Mouse (Mus musculus) megakaryocyte progenitor cell, adult 5-6 weeks (primary cell): Measurements from ENCODE around the gene 2900011O08Rik. TPM values are rescaled to one million over a fixed set of nuclear protein-coding genes. Genes with fewer than 3 reads are reported as not detected.
A peak's percentile ranks its signal among the peaks of the same experiment; 100 is the strongest.

Experiments
- ATAC-seq: replicated peaks from 2 replicates; pipeline ENCODE4 v1.8.0; 2016; ENCODE audit warnings: mild to moderate bottlenecking, moderate TSS enrichment, inconsistent platforms; ENCODE audit not compliant: poor library complexity
- total RNA-seq, 2 experiments: library from RNA; stranded (forward) in 1 of 2; stranded (reverse) in 1 of 2; fragments of 157-497, 149-512 nt in 1 of 2; fragments of 200-1000 nt in 1 of 2; gene quantifications; 2 replicates each; pipeline versions ENCODE4 v1.2.3 to v1.2.4; 2015 to 2017

Gene 2900011O08Rik
- total RNA-seq, 2 experiments from 2014 or later: 0.12 TPM; not detected in 1

DNA sequence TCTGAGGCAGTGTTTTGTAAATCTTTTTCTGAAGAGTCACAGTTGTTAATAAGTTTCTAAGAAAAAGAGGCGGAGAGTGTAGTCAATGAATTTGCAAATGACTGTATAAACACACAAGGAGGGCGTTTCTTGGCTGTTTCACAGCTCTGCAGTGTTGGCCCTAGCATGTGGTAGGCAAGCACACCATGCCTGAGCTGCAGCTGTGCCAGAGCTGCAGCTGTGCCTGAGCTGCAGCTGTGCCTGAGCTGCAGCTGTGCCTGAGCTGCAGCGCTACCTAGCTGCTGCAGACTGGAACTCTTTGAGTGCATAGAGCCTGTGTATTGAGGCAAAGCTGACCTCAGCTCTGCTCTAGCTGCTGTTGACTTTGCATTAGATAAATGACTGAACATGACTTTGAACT lies 17.8 kb downstream of the 2900011O08Rik start:
- peak; percentile 75 for ATAC-seq

DNA sequence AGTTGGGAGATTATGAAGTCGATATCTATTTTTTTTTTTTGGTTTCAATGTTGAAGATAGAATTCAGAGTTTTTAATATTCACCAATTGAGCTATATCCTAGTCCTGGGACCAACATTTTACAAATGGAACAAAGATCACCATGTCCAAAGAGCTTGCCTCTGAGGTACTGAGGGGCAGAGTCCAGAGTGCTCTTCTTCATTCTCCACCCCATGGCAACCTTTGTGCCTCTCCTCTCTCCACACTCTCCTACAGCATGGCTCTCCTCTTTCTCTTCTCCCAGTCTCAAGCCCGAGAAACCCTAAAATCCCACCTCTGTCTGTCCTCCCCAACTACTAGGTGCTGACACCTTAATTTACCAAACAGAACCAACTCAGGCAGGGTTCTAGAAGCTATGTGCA lies 18.3 kb downstream of the 2900011O08Rik start:
- no peak for ATAC-seq

DNA sequence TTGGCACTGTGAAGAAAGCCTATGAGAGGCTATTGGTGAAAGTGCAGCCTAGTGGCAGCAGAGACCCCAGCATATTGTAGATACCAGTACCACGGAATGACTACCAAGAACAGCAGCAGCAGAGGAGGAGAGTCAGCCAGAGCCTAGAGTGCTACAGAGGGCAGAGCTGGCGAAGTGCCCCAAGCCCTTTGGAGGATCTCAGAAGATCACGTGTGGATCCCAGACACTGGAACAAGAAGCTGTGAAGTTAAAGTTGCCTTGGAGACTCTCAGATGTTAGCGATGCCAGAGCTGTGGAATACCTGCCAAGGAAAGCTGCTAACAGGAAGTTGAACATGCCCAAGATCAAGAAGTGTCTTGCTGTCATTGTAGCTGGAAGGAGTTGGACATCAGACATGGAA lies 18.9 kb downstream of the 2900011O08Rik start:
- no peak for ATAC-seq

DNA sequence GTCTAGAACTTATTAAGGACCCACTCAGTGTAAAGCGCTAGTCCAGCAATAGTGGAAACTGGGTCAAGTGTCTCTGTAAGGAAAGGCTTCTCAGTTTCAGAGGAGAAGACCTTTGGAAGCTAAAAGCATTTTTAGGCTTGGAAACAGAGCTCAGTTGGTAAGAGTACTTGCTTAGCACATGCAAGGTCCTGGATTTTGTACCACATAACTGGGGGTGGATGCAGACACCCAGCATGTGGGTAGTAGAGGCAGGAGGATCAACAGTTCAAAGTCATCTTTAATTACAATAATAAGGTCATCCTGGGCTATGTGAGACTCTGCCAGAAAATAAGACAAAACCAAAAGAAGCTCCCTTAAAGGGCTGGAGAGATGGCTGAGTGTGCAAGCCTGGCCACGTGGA lies 21.7 kb downstream of the 2900011O08Rik start:
- no peak for ATAC-seq

DNA sequence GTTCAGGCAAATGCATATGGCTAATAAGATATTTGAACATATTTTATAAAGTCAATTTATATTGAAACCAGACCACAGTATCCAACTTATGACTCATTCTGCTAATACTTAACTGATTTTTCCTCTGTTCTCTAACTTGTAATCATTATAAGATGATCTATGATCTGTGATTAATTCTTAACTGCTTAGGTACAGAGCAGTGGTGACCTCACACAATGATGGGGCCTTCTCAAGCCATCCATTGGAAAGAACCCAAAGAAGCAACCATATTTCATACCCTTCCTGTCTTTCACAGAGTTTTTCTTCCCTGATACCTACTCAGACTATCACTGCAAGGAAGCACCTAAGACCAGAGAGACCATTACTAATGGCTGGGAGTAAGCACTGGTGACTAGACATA lies 22.3 kb downstream of the 2900011O08Rik start:
- no peak for ATAC-seq

DNA sequence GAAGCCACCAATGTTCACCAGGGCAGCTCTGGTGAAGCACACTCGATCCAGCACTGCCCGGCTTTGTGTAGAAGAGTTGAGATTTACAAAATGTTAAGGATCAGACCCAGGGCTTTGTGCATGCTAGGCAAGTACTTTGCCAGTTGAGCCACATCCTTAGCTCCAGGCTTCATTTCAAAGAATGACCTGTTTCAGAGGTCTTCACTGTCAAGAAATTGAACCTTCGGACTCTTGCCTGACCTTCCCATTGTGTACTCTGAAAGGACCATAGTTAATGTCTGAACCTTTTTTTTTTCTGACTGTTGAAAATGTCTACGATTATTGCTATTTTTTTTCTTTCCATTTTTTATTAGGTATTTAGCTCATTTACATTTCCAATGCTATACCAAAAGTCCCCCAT lies 23.6 kb downstream of the 2900011O08Rik start:
- no peak for ATAC-seq

DNA sequence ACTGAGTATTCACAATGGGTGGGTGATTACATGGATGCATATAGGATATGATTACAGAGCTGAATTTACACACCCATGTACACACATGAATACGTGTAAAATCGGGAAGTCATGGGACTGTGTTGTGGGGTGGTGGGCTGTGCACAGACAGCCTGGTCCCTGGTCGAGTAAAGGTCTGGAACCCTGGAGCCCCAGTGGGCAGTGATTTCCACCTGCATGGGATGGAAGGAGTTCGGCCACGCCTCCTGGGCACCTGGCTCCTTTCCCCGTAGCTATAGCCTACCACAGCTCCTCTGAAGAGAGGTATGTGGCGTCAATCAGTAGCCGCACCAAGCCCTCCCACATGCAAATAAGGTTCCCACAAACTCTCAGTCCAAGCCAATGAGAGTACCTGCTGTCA lies 30.9 kb downstream of the 2900011O08Rik start:
- no peak for ATAC-seq

DNA sequence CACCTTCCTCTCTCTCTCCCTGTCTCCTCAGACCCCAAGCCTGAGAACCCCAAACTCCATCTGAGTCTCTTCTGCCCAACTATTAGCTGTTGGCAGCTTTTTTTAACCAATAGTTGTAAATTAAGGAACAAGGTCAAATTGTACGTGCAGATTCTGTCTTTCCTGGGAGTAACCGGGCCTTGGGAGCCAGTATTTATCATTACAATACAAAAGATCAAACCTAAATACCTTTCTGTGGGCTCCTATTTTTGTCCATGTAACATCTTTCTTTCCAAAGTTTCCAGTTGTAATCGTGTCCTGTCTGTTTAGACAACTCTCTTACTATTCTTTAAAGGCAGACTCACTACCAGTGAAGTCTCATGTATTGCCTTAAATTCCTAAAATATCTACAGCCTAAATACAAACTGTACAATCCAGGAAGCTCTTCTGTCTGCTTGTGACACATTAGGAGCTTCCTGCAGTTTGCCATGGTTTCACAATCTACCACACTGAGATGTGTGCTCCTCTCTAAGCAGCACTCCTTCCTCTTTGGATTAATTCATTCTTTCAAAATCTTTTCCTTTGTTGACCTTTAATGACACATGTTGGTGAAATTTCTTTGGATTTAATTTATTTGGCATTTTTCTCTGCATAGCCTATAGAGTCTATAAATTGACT lies 34.9 kb downstream of the 2900011O08Rik start:
- ATAC-seq: peak; percentile 98

DNA sequence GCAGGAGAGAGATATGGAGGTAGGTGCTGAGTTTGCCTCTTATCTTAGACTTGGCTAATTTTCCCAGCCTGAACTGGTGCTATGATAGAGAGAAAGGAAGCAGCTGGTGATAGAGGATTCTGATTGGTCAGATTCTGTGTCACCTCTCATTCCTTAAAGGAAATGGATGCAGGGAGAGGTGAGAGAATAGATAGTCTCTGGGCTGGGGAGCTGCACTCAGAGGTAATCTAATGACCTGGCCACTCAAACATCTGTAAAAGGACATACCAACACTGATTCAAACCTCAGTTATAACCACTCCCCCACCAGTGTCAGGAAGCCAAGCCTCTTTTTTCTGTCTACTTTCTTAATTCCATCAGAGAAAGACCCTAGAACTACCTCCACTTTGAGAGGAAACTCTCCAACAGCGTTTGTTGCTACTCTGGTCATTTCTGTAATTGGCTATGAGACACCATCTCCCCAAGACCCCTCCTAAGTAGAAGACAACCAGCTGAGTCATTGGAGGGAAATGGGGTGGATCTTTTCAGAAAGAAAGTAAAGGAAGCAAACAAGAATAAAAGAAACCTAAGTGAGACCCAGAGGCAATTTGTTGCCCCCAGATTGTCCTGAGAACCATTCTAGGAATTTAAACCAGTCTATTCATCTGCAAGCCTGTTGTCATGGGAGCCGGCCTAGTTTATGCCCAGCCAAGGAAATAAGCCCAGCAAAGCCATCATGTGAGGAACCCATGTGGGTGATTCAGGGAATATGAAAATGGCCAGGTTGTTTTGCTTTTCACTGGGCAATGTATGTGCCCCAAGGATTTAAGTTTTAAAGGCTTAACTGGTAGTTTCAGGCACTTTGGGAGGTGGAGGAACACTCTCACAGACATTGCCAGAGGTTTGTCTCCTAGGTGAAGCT lies 38.9 kb downstream of the 2900011O08Rik start:
- ATAC-seq: no peak

DNA sequence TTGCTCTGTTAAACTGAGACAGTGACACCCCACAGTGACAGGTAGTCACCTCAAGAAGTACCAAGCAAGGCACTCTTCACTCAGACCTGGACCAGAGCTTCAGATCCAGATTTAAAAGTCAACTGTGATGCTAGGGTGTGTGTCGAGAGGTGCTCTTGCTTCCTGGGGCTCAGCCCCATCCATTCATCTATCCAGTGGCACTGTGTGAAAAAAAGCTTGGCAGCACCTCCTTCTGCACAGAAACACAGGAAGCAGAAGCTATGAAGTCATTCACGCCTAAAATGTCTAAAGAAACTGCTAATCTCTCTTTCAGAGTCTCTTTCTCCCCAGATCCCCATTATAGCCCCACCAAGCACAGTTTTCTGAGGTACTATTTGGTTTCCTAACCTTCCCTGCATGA lies 42.7 kb downstream of the 2900011O08Rik start:
- no peak for ATAC-seq

DNA sequence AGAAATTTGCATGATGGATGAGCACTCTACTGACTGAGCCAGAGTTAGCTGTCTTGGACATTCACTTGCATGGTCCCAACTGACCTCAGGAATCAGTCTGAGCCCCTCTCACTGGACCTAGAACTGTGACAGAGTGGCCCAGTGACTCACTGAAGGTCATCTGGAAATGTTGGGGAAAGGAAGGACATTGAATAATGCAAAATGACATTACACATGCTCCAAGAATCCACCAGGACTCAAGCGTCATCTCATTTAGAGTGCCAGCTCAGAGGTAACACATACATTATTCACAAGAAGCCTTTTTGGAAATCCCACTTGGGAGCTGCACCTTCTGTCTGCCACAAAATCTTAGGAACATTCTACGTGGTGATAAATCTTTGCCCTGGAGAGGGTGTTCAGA lies 43.4 kb downstream of the 2900011O08Rik start:
- ATAC-seq: no peak

DNA sequence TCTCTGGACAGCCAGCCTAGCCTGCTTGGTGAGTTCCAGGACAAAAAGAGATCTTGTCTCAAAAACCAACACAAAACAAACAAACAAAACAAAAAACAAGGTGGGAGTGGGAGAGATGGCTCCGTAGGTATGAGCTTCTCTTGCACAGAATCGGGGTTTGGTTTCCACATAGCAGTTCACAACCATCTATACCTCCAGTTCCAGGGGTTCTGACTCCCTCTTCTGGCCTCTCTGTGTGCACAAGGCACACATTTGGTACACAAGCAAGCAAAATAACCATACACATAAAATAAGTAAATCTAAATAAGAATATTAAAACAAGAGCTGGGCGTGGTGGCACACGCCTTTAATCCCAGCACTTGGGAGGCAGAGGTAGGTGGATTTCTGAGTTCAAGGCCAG lies 44.2 kb downstream of the 2900011O08Rik start:
- no peak for ATAC-seq

DNA sequence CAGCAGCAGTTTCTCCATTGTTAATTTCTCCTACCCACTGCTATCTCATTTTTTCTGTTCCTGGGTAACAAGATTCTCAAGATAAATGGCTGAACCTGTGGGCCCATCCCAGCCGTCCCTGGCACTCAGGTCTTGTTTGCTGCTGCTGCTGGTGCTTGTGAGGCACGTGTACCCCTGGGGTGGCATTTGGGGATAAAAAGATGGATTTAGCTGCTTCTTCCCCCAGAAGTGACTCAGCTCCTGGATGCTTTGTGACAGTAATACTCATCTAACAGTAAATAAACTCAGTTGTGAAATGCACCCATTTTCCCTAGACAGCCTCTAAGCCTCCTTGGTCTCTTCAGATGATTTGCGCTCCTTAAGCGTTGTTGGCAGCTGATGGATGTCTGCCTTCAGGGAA lies 46.7 kb downstream of the 2900011O08Rik start:
- no peak for ATAC-seq

DNA sequence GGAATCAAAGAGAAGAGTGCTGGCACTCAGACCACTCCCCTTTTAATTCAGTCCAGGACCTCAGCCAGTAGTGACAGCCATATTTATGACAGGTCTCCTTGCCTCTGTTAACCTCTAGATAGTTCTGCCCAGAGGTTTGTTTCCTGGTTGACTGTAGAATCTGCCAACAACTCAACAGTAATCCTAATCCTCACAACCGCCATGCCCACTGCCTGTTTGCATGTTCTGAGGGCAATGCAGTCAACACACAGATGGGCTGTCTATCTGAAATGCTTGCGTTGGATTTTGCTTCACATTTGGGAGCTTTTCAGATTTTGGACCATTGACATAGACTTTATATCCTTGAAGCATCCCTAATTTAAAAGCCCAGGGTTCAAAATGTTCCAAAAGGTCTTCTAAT lies 56.0 kb downstream of the 2900011O08Rik start:
- no peak for ATAC-seq

DNA sequence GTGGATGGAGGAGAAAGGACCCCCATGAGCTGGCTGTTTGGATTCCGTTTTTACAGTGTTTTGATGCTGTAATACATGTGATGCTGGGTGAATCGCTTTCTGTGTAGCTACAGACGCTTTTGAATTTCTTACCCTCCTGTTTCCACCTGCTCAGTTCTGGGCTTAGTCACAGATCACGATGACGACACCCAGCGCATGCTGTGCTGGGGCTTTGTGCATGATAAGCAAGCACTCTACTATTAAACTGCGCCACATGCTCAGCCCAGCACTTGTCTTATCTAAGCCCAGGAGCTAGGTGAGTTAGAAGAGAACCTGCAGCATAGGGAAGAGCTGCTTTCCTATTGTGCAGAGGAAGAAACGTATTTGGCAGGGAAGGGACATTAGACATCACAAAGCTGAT lies 58.3 kb downstream of the 2900011O08Rik start:
- no peak for ATAC-seq

DNA sequence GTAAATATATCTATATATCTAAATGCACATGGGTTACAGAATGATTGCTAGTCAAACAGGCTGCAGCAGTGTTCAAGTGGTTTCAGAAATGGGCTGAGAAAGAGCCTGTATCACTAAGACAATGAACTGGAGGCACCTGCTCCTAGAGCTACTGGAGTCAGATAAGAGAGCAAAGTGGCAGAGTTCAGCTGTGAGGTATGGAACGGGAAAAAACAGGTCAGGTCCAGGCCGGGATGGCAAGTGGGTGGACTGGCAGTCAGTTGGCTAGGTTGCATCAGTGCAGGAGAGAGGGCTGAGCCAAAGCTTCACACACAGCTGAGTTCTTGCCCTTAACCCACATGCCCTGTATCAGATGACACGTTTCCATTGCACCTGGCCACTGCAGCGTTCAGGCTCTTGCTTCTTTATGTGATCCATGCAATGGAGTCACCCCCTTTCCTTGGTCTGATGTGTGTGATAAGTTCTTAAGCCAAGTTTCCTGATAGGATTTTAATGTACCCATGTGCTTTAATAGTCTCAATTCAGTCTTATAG lies 59.9 kb downstream of the 2900011O08Rik start:
- ATAC-seq: no peak

DNA sequence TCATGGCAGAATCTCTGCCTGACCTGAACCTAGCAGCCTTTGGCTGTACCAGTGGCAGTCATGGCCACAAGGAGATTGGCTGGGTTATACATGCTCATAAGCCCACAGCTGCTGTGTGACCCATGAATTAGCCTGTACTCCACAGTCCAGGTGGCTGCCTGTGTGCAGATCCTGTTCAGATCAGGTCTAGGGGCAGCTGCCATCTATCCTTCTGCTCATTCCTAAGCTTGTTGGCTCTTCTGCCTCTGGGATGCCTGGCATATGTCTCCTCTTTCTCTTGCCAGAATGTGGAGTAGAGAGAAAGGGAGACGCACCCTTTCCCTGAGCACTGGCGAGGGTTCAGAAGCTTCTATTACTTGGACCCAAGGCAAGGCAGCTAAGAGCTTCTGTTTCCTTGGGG lies 65.8 kb downstream of the 2900011O08Rik start:
- ATAC-seq: no peak

DNA sequence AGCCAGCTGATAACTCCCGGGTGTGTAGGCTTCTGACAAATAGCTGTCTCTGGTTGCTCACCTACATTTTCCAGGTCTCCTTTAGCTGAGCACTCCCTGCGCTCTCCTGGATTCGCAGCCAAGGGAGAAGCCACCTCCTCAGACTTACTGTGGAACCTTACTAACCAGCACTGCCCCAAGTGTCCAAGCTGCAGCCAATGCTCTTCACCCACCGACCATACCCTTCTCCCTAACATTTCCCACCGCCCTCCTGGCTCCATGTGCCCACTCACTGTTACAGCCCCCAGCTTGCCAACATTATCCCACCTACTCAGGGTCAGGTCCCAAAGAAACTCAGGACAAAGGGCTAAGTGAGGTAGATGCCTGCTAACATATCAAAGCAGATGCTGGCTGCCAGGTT lies 66.7 kb downstream of the 2900011O08Rik start:
- no peak for ATAC-seq

DNA sequence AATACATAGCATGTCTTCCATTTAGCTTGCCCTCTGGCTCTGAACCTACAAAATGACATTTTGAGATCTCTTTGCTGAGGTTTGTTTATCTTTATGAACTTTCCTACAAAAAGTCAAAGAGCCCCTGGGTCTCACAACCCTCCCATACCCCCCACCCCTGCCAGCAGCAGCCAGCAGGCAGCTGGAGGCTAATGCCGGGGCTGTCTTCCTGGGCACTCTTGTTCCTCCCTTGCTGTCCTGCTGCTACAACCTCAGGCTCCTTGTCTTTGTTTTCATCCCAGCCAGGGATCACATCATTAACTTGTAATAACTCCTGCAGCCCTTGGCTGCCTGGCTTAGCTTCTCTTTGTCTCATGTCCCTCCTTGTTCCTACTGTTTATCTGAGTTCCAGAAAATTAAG lies 68.9 kb downstream of the 2900011O08Rik start:
- ATAC-seq: no peak

DNA sequence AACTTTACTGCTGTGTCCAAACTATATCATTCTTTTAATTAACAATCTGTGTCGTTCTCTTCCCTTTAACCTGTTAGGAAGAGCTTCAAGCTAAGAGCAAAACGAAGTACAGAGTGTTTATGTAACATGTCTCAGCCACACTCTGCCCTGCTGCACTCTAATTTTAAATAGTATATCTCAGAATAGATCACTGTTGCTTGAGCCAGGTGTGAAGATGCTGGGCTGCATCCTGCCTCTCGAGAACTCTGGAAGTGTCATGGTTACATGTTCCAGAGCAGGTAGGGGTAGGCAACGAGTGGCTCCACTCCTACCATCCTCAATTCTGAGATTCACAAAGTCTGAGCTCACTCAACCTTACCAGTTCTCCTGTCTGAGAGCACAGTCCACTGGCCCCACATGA lies 70.3 kb downstream of the 2900011O08Rik start:
- ATAC-seq: no peak

DNA sequence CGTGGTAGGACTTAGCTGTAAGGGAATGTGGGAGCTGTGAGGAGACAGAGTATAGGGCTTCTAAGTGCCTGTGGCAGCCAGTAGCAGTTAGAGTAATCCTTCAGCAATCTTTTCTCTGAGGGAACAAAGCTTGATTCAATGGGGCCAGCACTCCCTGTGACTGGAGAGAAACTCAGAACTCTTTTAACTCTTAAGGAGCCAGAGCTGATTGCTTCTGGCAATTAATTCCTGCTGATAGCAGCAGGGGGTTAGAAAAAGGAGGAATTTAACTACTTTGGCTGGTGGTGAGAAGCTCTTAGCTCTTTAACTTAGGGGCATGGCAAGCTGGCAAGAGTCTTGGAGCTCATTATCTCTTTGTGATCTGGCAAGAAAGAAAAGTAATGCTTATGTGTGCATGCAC lies 72.1 kb downstream of the 2900011O08Rik start:
- no peak for ATAC-seq
